Mouse (Mus musculus) left cerebral cortex, postnatal 14 days (tissue): ENCODE measurements at regions not wholly inside any gene's neighbourhood (a gene's known extent, or its start where the extent isn't known, plus 50 kb on each side); places are given as distances from the start of the nearest gene placed in this dataset.
"Not testable (repeated sequence)": the region's sequence is repeated elsewhere in the genome, so short reads cannot be mapped to it uniquely, and the experiment has no call there.

Experiments used
- DNase-seq, 2 experiments: peaks; one replicate each; pipeline ENCODE4 v3.0.0; 2021 to 2022; ENCODE audit warnings: low spot score in 2 of 2, mixed read lengths in 1 of 2
- intact Hi-C: fragments of 180-260 bp; cut with DNase I; formaldehyde crosslinking; loops from one replicate; pipeline ENCODE4 v1.15.1; 2025

- DNase-seq = no peak
- intact Hi-C loops = loop anchor here (5.0 kb wide), 1 partner anchor 87 kb away; the partner anchor contains the start of gene Dyrk2
Observed at GRCm38 (mm10) chr10:118959623-118960022, 89.6 kb upstream of the Dyrk2 start.

- intact Hi-C loops = loop anchor here (5.0 kb wide), 1 partner anchor 84 kb away; the partner anchor contains the start of gene Dyrk2
Observed at GRCm38 (mm10) chr10:118956352-118956751, 86.3 kb upstream of the Dyrk2 start.

GRCm38 (mm10) chr10:118953440-118953839, 83.4 kb upstream of the Dyrk2 start:
- no peak for DNase-seq
- intact Hi-C loops = no loop called here

More at GRCm38 (mm10) chr10:118956352-118956751, 86.3 kb upstream of the Dyrk2 start:
- peak; percentile 31 to 90 for DNase-seq

GRCm38 (mm10) chr10:118952756-118953155, 82.7 kb upstream of the Dyrk2 start:
- no peak for DNase-seq
- intact Hi-C loops = no loop called here

- no peak for DNase-seq
- intact Hi-C loops = no loop called here
Observed at GRCm38 (mm10) chr10:118947724-118948123, 77.7 kb upstream of the Dyrk2 start.

GRCm38 (mm10) chr10:118947016-118947674, 77.1 kb upstream of the Dyrk2 start:
- intact Hi-C loops = no loop called here
- no peak for DNase-seq

- DNase-seq = no peak
- intact Hi-C loops = no loop called here
Observed at GRCm38 (mm10) chr10:118927316-118927715, 57.3 kb upstream of the Dyrk2 start.

- DNase-seq = no peak
- intact Hi-C loops = no loop called here
Observed at GRCm38 (mm10) chr10:118923473-118924185, 53.6 kb upstream of the Dyrk2 start.

GRCm38 (mm10) chr10:118922120-118922519, 52.1 kb upstream of the Dyrk2 start:
- DNase-seq, intact Hi-C loops: not testable (repeated sequence)
